Mouse (Mus musculus) layer of hippocampus, postnatal 14 days (tissue): ENCODE data around the gene Sult2b1. TPM values are rescaled to one million over a fixed set of nuclear protein-coding genes. Genes with fewer than 3 reads are reported as not detected.

Source experiments
- DNase-seq, 2 experiments: peaks; one replicate each; pipeline ENCODE4 v3.0.0; 2021 to 2022; ENCODE audit warnings: low spot score in 2 of 2, mixed read lengths in 1 of 2
- long read RNA-seq, 2 experiments: library from polyadenylated mRNA; stranded (forward); transcript quantifications; one replicate each; pipeline ENCODE4 v2.0.0; 2021
- total RNA-seq, 2 experiments: library from RNA; stranded (reverse); gene quantifications; 2 replicates each; pipeline ENCODE4 v1.2.3; 2021

Gene Sult2b1
- 10 to 100 TPM in 1 of 2 experiments, 1 to 10 TPM in 1; 8.7 to 12.0 TPM for total RNA-seq
- long read RNA-seq, experiment 1, transcript Sult2b1-207 (6 exons, 1,242 nt), result major isoform, 10 of 13 reads
- long read RNA-seq, experiment 1, partial matches to known transcripts, result 0 of 13 reads
- long read RNA-seq, experiment 1, other reads (novel, unspliced or antisense), result 2 of 13 reads
- long read RNA-seq, experiment 2, transcript Sult2b1-207 (6 exons, 1,242 nt), result major isoform, 9 of 12 reads
- long read RNA-seq, experiment 2, partial matches to known transcripts, result 0 of 12 reads
- long read RNA-seq, experiment 2, other reads (novel, unspliced or antisense), result 2 of 12 reads

- DNase-seq, result peak; percentile 90 to 97
These were observed at the start of gene Sult2b1 for GRCm38 (mm10) chr7:45784524-45785372. Sult2b1 (minus strand) TSS chr7:45784669.

- DNase-seq, result no peak
These were observed 49.5 kb upstream of the Sult2b1 start for GRCm38 (mm10) chr7:45833924-45834323.

GRCm38 (mm10) chr7:45833148-45833790, 48.8 kb upstream of the Sult2b1 start:
- no peak for DNase-seq

- no peak for DNase-seq
These were observed 48.0 kb upstream of the Sult2b1 start for GRCm38 (mm10) chr7:45832428-45832827.

DNA sequence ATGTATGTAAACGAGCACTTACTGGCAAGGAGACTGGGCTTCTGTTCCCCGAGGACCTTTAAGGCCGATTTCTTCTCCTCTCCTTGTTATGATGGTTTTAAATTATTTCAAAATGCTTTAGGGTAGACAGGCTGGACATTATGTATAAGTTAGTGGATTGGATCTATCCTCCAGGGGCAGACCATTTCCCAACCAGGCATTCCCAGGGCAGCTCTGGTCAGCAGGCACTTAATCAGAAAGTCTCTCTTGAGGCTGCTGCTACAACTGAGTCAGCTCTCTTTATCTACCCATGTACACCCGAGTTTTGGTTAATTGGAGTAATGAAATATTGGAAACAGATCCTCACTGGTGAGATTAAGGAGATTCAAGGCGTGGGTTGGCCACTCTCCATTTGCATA, 46.7 kb upstream of the Sult2b1 start:
- DNase-seq, result no peak

GRCm38 (mm10) chr7:45830427-45831127, 46.1 kb upstream of the Sult2b1 start, which contains the start of gene Grwd1:
Grwd1 (minus strand) TSS chr7:45830944.
- peak; percentile 84 to 89 for DNase-seq

- DNase-seq, result no peak
These were observed 42.2 kb upstream of the Sult2b1 start for GRCm38 (mm10) chr7:45826631-45827030.

DNA sequence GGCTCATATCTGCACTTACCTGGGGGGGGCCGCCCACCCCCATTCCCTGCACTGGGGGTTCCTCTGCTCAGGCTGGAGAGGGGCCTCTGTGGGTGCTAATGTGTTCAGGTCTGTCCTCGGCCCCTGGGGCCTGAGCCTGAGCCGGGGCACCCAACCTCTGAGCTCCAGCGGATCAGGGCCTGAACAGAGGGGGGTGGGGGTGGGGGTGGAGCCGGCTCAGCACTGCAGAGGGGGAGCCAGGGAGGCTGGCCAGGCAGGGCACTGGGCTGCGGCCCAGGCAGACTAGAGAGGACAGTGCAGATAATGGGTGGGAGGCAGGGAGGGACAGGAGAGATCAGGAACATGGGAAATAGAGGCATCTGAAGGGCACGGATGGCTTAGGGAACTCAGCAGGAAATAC, 40.1 kb upstream of the Sult2b1 start, which contains the start of gene Kcnj14:
Kcnj14 (minus strand) TSS at position 185 of the 400 bp plus-strand sequence.
- no peak for DNase-seq

GRCm38 (mm10) chr7:45820913-45821312, 36.4 kb upstream of the Sult2b1 start:
- DNase-seq, result no peak

GRCm38 (mm10) chr7:45819843-45820242, 35.4 kb upstream of the Sult2b1 start:
- DNase-seq, result no peak

DNA sequence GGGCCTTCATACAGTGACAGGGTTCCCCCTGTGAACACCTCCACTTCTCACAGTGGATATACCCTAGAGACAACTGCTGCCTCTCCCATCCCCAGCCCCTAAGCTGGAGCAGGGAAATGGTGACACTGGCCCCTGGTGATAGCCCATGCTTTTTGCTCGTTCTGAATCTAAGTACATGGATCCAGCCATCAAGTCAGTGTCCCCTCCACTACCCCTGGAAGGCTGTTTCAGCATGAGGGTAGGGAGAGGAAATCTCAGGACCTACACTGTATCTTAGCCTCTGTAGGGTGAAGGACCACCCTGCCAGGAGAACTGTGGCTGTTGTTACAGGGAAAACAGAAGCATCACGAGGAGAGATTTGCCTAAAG, 31.5 kb upstream of the Sult2b1 start:
- DNase-seq, result no peak

GRCm38 (mm10) chr7:45815323-45815983, 31.0 kb upstream of the Sult2b1 start:
- DNase-seq, result no peak

DNA sequence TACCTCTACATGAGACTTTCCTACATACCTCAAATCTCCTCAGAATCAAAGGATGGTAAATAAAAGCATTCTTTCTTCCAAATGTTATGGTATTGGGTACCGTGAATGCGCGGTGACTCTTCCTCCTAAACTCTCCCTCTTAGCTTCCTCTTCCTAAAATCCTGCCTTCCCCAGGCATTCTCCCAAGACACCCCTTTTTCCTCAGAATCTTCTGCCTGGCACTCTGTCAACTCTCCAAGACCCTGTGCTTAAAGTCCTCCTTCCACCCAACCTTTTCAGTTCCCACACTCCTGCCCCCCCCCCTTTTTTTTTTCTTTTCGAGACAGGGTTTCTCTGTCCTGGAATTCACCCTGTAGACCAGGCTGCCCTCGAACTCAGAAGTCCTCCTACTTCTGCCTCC, 30.4 kb upstream of the Sult2b1 start:
- DNase-seq, result no peak

- DNase-seq, result peak; percentile 98 to 100
These were observed 29.6 kb upstream of the Sult2b1 start, which contains the start of gene Cyth2 for GRCm38 (mm10) chr7:45813787-45814779. Cyth2 (minus strand) TSS chr7:45814581.

GRCm38 (mm10) chr7:45812921-45813320, 28.5 kb upstream of the Sult2b1 start:
- no peak for DNase-seq

DNA sequence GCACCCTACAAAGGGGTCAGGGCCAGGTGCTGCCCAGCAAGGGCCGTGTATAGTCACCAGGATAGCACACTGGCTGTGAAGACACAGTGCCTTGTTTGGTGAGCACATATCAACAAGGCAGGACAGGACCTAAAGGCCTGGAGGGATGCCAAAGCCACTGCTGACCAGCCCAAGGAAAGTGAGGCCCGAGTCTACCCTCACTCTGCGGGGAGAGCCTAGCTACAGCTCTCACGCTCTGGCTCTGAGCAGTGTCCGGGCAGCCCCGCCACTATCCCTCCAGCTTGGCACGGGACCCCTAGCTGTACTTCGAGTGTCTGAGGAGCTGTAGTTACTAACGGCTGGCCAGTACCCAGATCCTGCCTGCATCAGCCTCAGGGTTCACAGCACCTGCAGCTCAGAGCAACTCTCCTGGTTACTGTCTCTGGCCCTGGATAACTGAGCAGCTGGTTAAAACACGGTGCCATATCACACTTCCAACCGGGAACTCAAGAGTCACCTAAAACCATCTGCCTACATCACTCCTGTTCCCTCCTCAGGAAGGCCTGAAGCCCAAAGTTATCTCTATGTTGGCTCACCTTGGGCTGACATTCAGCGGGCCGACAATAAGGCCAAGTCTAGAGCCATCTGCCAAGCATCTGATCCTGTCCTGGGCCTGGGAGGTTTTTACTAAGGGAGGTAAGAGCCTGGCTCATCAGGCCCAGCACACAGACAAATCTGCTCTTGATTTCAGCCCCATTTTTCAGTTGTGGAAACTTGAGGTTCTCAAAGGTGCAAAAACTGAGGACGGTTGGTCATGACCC, 25.0 kb upstream of the Sult2b1 start:
- DNase-seq, result no peak

DNA sequence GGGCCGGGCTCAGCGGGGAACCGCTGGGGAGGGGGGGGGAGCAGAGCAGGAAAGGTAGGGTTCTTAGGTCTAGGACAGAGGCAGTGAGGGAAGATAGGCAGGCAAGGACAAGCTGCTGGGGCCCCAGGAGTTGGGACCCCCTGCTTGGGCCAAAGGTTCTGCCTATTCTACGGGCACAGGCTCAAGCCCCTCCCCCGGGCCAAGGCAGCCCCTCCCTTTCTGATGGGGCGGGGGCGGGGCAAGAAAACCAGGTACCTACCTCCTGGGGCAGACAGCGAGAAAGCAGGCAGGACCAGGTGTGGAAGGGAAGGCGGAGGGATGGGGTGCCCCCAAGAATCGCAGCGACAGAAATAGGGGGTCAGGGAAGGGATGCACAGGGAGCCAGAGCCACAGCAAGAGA, 24.0 kb upstream of the Sult2b1 start:
- no peak for DNase-seq

GRCm38 (mm10) chr7:45805941-45806340, 21.5 kb upstream of the Sult2b1 start:
- no peak for DNase-seq
